Mouse (Mus musculus): Measurements from ENCODE around the gene Lrmda. TPM values are rescaled to one million over a fixed set of nuclear protein-coding genes. Genes with fewer than 3 reads are reported as not detected.

Lrmda gene
- total RNA-seq, 2 experiments from 2014 or later, result 6.4 to 9.6 TPM

GRCm38 (mm10) chr14:22514362-22515084 lies 495.0 kb downstream of the Lrmda start:
- no peak for ATAC-seq (replicated peaks; ENCODE audit: low FRiP score, low TSS enrichment, poor library complexity, severe bottlenecking)

- no peak for ATAC-seq (replicated peaks; ENCODE audit: low FRiP score, low TSS enrichment, poor library complexity, severe bottlenecking)
These were observed 511.2 kb downstream of the Lrmda start for GRCm38 (mm10) chr14:22530706-22531105.

GRCm38 (mm10) chr14:22533501-22533900 lies 514.0 kb downstream of the Lrmda start:
- no peak for ATAC-seq (replicated peaks; ENCODE audit: low FRiP score, low TSS enrichment, poor library complexity, severe bottlenecking)

- no peak for ATAC-seq (replicated peaks; ENCODE audit: low FRiP score, low TSS enrichment, poor library complexity, severe bottlenecking)
These were observed 526.6 kb downstream of the Lrmda start for GRCm38 (mm10) chr14:22545887-22546675.

- ATAC-seq (replicated peaks; ENCODE audit: low FRiP score, low TSS enrichment, poor library complexity, severe bottlenecking), result no peak
These were observed 527.1 kb downstream of the Lrmda start for GRCm38 (mm10) chr14:22546676-22546984.

GRCm38 (mm10) chr14:22548286-22548685 lies 528.8 kb downstream of the Lrmda start:
- no peak for ATAC-seq (replicated peaks; ENCODE audit: low FRiP score, low TSS enrichment, poor library complexity, severe bottlenecking)

GRCm38 (mm10) chr14:22549166-22549565 lies 529.7 kb downstream of the Lrmda start:
- ATAC-seq (replicated peaks; ENCODE audit: low FRiP score, low TSS enrichment, poor library complexity, severe bottlenecking), result no peak

GRCm38 (mm10) chr14:22552358-22552757 lies 532.8 kb downstream of the Lrmda start:
- no peak for ATAC-seq (replicated peaks; ENCODE audit: low FRiP score, low TSS enrichment, poor library complexity, severe bottlenecking)

GRCm38 (mm10) chr14:22552841-22553240 lies 533.3 kb downstream of the Lrmda start:
- no peak for ATAC-seq (replicated peaks; ENCODE audit: low FRiP score, low TSS enrichment, poor library complexity, severe bottlenecking)

- no peak for ATAC-seq (replicated peaks; ENCODE audit: low FRiP score, low TSS enrichment, poor library complexity, severe bottlenecking)
These were observed 534.2 kb downstream of the Lrmda start for GRCm38 (mm10) chr14:22553717-22554116.

GRCm38 (mm10) chr14:22572486-22572885 lies 553.0 kb downstream of the Lrmda start:
- no peak for ATAC-seq (replicated peaks; ENCODE audit: low FRiP score, low TSS enrichment, poor library complexity, severe bottlenecking)

GRCm38 (mm10) chr14:22573585-22573984 lies 554.1 kb downstream of the Lrmda start:
- ATAC-seq (replicated peaks; ENCODE audit: low FRiP score, low TSS enrichment, poor library complexity, severe bottlenecking), result no peak

GRCm38 (mm10) chr14:22574006-22574405 lies 554.5 kb downstream of the Lrmda start:
- ATAC-seq (replicated peaks; ENCODE audit: low FRiP score, low TSS enrichment, poor library complexity, severe bottlenecking), result no peak

- no peak for ATAC-seq (replicated peaks; ENCODE audit: low FRiP score, low TSS enrichment, poor library complexity, severe bottlenecking)
These were observed 556.9 kb downstream of the Lrmda start for GRCm38 (mm10) chr14:22576441-22576840.

GRCm38 (mm10) chr14:22577411-22578037 lies 558.0 kb downstream of the Lrmda start:
- ATAC-seq (replicated peaks; ENCODE audit: low FRiP score, low TSS enrichment, poor library complexity, severe bottlenecking), result no peak

- ATAC-seq (replicated peaks; ENCODE audit: low FRiP score, low TSS enrichment, poor library complexity, severe bottlenecking), result peak; percentile 80
These were observed 558.7 kb downstream of the Lrmda start for GRCm38 (mm10) chr14:22578224-22578623.

- ATAC-seq (replicated peaks; ENCODE audit: low FRiP score, low TSS enrichment, poor library complexity, severe bottlenecking), result no peak
These were observed 559.5 kb downstream of the Lrmda start for GRCm38 (mm10) chr14:22578986-22579385.

- ATAC-seq (replicated peaks; ENCODE audit: low FRiP score, low TSS enrichment, poor library complexity, severe bottlenecking), result no peak
These were observed 562.6 kb downstream of the Lrmda start for GRCm38 (mm10) chr14:22582065-22582464.

- no peak for ATAC-seq (replicated peaks; ENCODE audit: low FRiP score, low TSS enrichment, poor library complexity, severe bottlenecking)
These were observed 566.8 kb downstream of the Lrmda start for GRCm38 (mm10) chr14:22586281-22586680.

- ATAC-seq (replicated peaks; ENCODE audit: low FRiP score, low TSS enrichment, poor library complexity, severe bottlenecking), result no peak
These were observed 567.3 kb downstream of the Lrmda start for GRCm38 (mm10) chr14:22586796-22587195.
